Mouse (Mus musculus): ENCODE measurements at regions not wholly inside any gene's neighbourhood (a gene's known extent, or its start where the extent isn't known, plus 50 kb on each side); places are given as distances from the start of the nearest gene placed in this dataset.

GRCm38 (mm10) chr13:48075315-48075714, 185.7 kb upstream of the Id4 start:
- H3K27me3 ChIP-seq (replicated peaks): no peaks in the 10 kb centered on the region
- H3K4me3 ChIP-seq (replicated peaks): no peak overlapping the region
- no peak overlapping the region for H3K9ac ChIP-seq (replicated peaks)
- no peak overlapping the region for H3K27ac ChIP-seq (replicated peaks)
- ATAC-seq (ENCODE audit: low FRiP score): no peak
- H3K9me3 ChIP-seq (replicated peaks): no peaks in the 10 kb centered on the region
- no peaks in the 10 kb centered on the region for H3K36me3 ChIP-seq
- 76% methylated on average over 5 of the region's 5 CpGs for WGBS
- H3K4me1 ChIP-seq: peaks cover 5% of the 10 kb centered on the region
- H3K4me2 ChIP-seq: no peak overlapping the region

GRCm38 (mm10) chr13:48078214-48078613, 182.8 kb upstream of the Id4 start:
- H3K9ac ChIP-seq (replicated peaks): no peak overlapping the region
- peak overlapping the region; percentile 20 for H3K4me2 ChIP-seq
- ATAC-seq (ENCODE audit: low FRiP score): peak; percentile 57
- no peaks in the 10 kb centered on the region for H3K9me3 ChIP-seq (replicated peaks)
- H3K4me3 ChIP-seq (replicated peaks): no peak overlapping the region
- H3K4me1 ChIP-seq: peaks cover 5% of the 10 kb centered on the region
- H3K27me3 ChIP-seq (replicated peaks): no peaks in the 10 kb centered on the region
- 13% methylated on average over 12 of the region's 12 CpGs for WGBS
- no peaks in the 10 kb centered on the region for H3K36me3 ChIP-seq
- peak overlapping the region; percentile 25; the same call in 1 of the 2 replicates for H3K27ac ChIP-seq (replicated peaks)

GRCm38 (mm10) chr13:48083294-48083693, 177.7 kb upstream of the Id4 start:
- Histone ChIP-seq H3K36me3 (no peaks in the 10 kb centered on the region), H3K4me3 (replicated peaks) (no peak overlapping the region), H3K27ac (replicated peaks) (no peak overlapping the region), H3K4me2 (no peak overlapping the region), H3K4me1 (peaks cover under 1% of the 10 kb centered on the region; the same call in 1 of the 2 replicates), H3K9ac (replicated peaks) (no peak overlapping the region), H3K9me3 (replicated peaks) (no peaks in the 10 kb centered on the region), H3K27me3 (replicated peaks) (no peaks in the 10 kb centered on the region)
- 84% methylated on average over 2 of the region's 2 CpGs for WGBS
- no peak for ATAC-seq (ENCODE audit: low FRiP score)

- no peak overlapping the region for H3K9ac ChIP-seq (replicated peaks)
- no peak overlapping the region for H3K4me3 ChIP-seq (replicated peaks)
- H3K36me3 ChIP-seq: no peaks in the 10 kb centered on the region
These were observed 177.2 kb upstream of the Id4 start for GRCm38 (mm10) chr13:48083807-48084206.

GRCm38 (mm10) chr13:48094275-48095035, 166.6 kb upstream of the Id4 start:
- WGBS: 67% methylated on average over 16 of the region's 16 CpGs
- ATAC-seq (ENCODE audit: low FRiP score): no peak
- no peak overlapping the region for H3K27ac ChIP-seq (replicated peaks)

More at GRCm38 (mm10) chr13:48083807-48084206, 177.2 kb upstream of the Id4 start:
- no peak for ATAC-seq (ENCODE audit: low FRiP score)
- Histone ChIP-seq H3K27ac (replicated peaks) (no peak overlapping the region), H3K4me2 (no peak overlapping the region), H3K9me3 (replicated peaks) (no peaks in the 10 kb centered on the region), H3K27me3 (replicated peaks) (no peaks in the 10 kb centered on the region), H3K4me1 (no peaks in the 10 kb centered on the region)

GRCm38 (mm10) chr13:48102156-48102555, 158.9 kb upstream of the Id4 start:
- Histone ChIP-seq H3K4me2 (no peak overlapping the region), H3K4me1 (peaks cover 16% of the 10 kb centered on the region), H3K9me3 (replicated peaks) (no peaks in the 10 kb centered on the region), H3K4me3 (replicated peaks) (no peak overlapping the region), H3K27ac (replicated peaks) (no peak overlapping the region), H3K27me3 (replicated peaks) (no peaks in the 10 kb centered on the region), H3K36me3 (no peaks in the 10 kb centered on the region), H3K9ac (replicated peaks) (no peak overlapping the region)
- 61% methylated on average over 8 of the region's 8 CpGs for WGBS
- ATAC-seq (ENCODE audit: low FRiP score): no peak

More at GRCm38 (mm10) chr13:48094275-48095035, 166.6 kb upstream of the Id4 start:
- Histone ChIP-seq H3K4me3 (replicated peaks) (no peak overlapping the region), H3K4me2 (no peak overlapping the region), H3K4me1 (no peaks in the 10 kb centered on the region), H3K9me3 (replicated peaks) (no peaks in the 10 kb centered on the region), H3K27me3 (replicated peaks) (no peaks in the 10 kb centered on the region), H3K9ac (replicated peaks) (no peak overlapping the region), H3K36me3 (no peaks in the 10 kb centered on the region)

- no peak for ATAC-seq (ENCODE audit: low FRiP score)
- no peak overlapping the region for H3K27ac ChIP-seq (replicated peaks)
These were observed 158.5 kb upstream of the Id4 start for GRCm38 (mm10) chr13:48102576-48102975.

GRCm38 (mm10) chr13:48104766-48105165, 156.3 kb upstream of the Id4 start:
- no peaks in the 10 kb centered on the region for H3K27me3 ChIP-seq (replicated peaks)
- 62% methylated on average over 6 of the region's 6 CpGs for WGBS
- no peak overlapping the region for H3K4me3 ChIP-seq (replicated peaks)
- ATAC-seq (ENCODE audit: low FRiP score): no peak
- H3K36me3 ChIP-seq: no peaks in the 10 kb centered on the region
- no peak overlapping the region for H3K9ac ChIP-seq (replicated peaks)
- H3K4me1 ChIP-seq: peaks cover 16% of the 10 kb centered on the region
- H3K4me2 ChIP-seq: no peak overlapping the region
- H3K27ac ChIP-seq (replicated peaks): no peak overlapping the region
- no peaks in the 10 kb centered on the region for H3K9me3 ChIP-seq (replicated peaks)

More at GRCm38 (mm10) chr13:48102576-48102975, 158.5 kb upstream of the Id4 start:
- H3K4me3 ChIP-seq (replicated peaks): no peak overlapping the region
- no peak overlapping the region for H3K9ac ChIP-seq (replicated peaks)
- H3K9me3 ChIP-seq (replicated peaks): no peaks in the 10 kb centered on the region
- WGBS: 52% methylated on average over 7 of the region's 7 CpGs
- no peaks in the 10 kb centered on the region for H3K27me3 ChIP-seq (replicated peaks)
- no peak overlapping the region for H3K4me2 ChIP-seq
- no peaks in the 10 kb centered on the region for H3K36me3 ChIP-seq
- peaks cover 16% of the 10 kb centered on the region for H3K4me1 ChIP-seq

- H3K4me1 ChIP-seq: peaks cover 16% of the 10 kb centered on the region
- no peaks in the 10 kb centered on the region for H3K36me3 ChIP-seq
- peak overlapping the region; percentile 28; the same call in 1 of the 2 replicates for H3K4me2 ChIP-seq
- no peak overlapping the region for H3K9ac ChIP-seq (replicated peaks)
- H3K9me3 ChIP-seq (replicated peaks): no peaks in the 10 kb centered on the region
- no peak overlapping the region for H3K27ac ChIP-seq (replicated peaks)
- H3K4me3 ChIP-seq (replicated peaks): no peak overlapping the region
- H3K27me3 ChIP-seq (replicated peaks): no peaks in the 10 kb centered on the region
- no peak for ATAC-seq (ENCODE audit: low FRiP score)
- WGBS: 27% methylated on average over 5 of the region's 5 CpGs
These were observed 154.1 kb upstream of the Id4 start for GRCm38 (mm10) chr13:48106946-48107345.

- 86% methylated on average over 7 of the region's 7 CpGs for WGBS
- no peak for ATAC-seq (ENCODE audit: low FRiP score)
- H3K36me3 ChIP-seq: no peaks in the 10 kb centered on the region
- no peaks in the 10 kb centered on the region for H3K9me3 ChIP-seq (replicated peaks)
- no peaks in the 10 kb centered on the region for H3K4me1 ChIP-seq
- H3K4me2 ChIP-seq: no peak overlapping the region
- H3K27ac ChIP-seq (replicated peaks): no peak overlapping the region
- H3K9ac ChIP-seq (replicated peaks): no peak overlapping the region
- H3K27me3 ChIP-seq (replicated peaks): no peaks in the 10 kb centered on the region
- H3K4me3 ChIP-seq (replicated peaks): no peak overlapping the region
These were observed 145.1 kb upstream of the Id4 start for GRCm38 (mm10) chr13:48115890-48116289.

GRCm38 (mm10) chr13:48126582-48126981, 134.4 kb upstream of the Id4 start:
- peaks cover 21% of the 10 kb centered on the region for H3K4me1 ChIP-seq
- no peaks in the 10 kb centered on the region for H3K36me3 ChIP-seq
- H3K9me3 ChIP-seq (replicated peaks): no peaks in the 10 kb centered on the region
- no peak overlapping the region for H3K4me2 ChIP-seq
- peak; percentile 73 for ATAC-seq (ENCODE audit: low FRiP score)
- 13% methylated on average over 6 of the region's 6 CpGs for WGBS
- no peak overlapping the region for H3K9ac ChIP-seq (replicated peaks)
- peak overlapping the region; percentile 28; the same call in 1 of the 2 replicates for H3K27ac ChIP-seq (replicated peaks)
- no peaks in the 10 kb centered on the region for H3K27me3 ChIP-seq (replicated peaks)
- no peak overlapping the region for H3K4me3 ChIP-seq (replicated peaks)

GRCm38 (mm10) chr13:48130724-48131123, 130.3 kb upstream of the Id4 start:
- ATAC-seq (ENCODE audit: low FRiP score): peak; percentile 84
- no peaks in the 10 kb centered on the region for H3K36me3 ChIP-seq
- H3K9me3 ChIP-seq (replicated peaks): no peaks in the 10 kb centered on the region
- WGBS: 4% methylated on average over 17 of the region's 17 CpGs
- H3K4me3 ChIP-seq (replicated peaks): peak overlapping the region; percentile 14; the same call in 1 of the 2 replicates
- H3K4me2 ChIP-seq: peak overlapping the region; percentile 47
- H3K27ac ChIP-seq (replicated peaks): peak overlapping the region; percentile 70
- H3K9ac ChIP-seq (replicated peaks): no peak overlapping the region
- peaks cover 27% of the 10 kb centered on the region for H3K4me1 ChIP-seq
- no peaks in the 10 kb centered on the region for H3K27me3 ChIP-seq (replicated peaks)

Measured in neural tube, embryonic 15.5 days (tissue).